Mouse (Mus musculus) liver, adult 2 months (tissue): Measurements from ENCODE around the gene Gigyf1. TPM values are rescaled to one million over a fixed set of nuclear protein-coding genes. Genes with fewer than 3 reads are reported as not detected.

Experiments used
- DNase-seq: peaks from one replicate; pipeline ENCODE4 v3.0.0-alpha.2; 2011; ENCODE audit warnings: low read depth, low spot score; ENCODE audit errors: extremely low read depth
- H3K27ac ChIP-seq: fragments of 200-500 bp; replicated peaks from 2 replicates; pipeline ENCODE4 v1.5.1; 2012; ENCODE audit warnings: low read depth, mild to moderate bottlenecking, control low read depth, inconsistent platforms, low read length; ENCODE audit not compliant: insufficient read depth
- H3K27me3 ChIP-seq: fragments of 200-500 bp; 2 replicates; pipeline ENCODE4 v1.6.1; 2012; ENCODE audit warnings: mild to moderate bottlenecking, moderate library complexity, low read length, inconsistent platforms; ENCODE audit not compliant: control insufficient read depth, insufficient read depth
- H3K36me3 ChIP-seq: fragments of 200-500 bp; 2 replicates; pipeline ENCODE4 v1.6.1; 2012; ENCODE audit warnings: low read length, inconsistent platforms; ENCODE audit not compliant: control insufficient read depth, insufficient read depth
- H3K4me1 ChIP-seq: fragments of 200-500 bp; 2 replicates; pipeline ENCODE4 v1.6.1; 2011; ENCODE audit warnings: low read length; ENCODE audit not compliant: control insufficient read depth, insufficient read depth
- H3K4me3 ChIP-seq: fragments of 200-500 bp; 2 replicates; pipeline ENCODE4 v1.5.1; 2011; ENCODE audit warnings: low read depth, mild to moderate bottlenecking, control low read depth, low read length, moderate library complexity; ENCODE audit not compliant: insufficient read depth
- H3K79me2 ChIP-seq: fragments of 200-500 bp; 2 replicates; pipeline ENCODE4 v1.6.1; 2012; ENCODE audit warnings: inconsistent platforms, mild to moderate bottlenecking, low read length, moderate library complexity; ENCODE audit not compliant: control insufficient read depth, insufficient read depth
- H3K9ac ChIP-seq: fragments of 200-500 bp; 2 replicates; pipeline ENCODE4 v1.6.1; 2012; ENCODE audit warnings: low read depth, mild to moderate bottlenecking, control low read depth, inconsistent platforms, low read length
- CTCF ChIP-seq: fragments of 200-500 bp; IDR thresholded peaks from 2 replicates; pipeline ENCODE4 v1.5.1; 2011; ENCODE audit warnings: low read depth, low read length, control low read depth
- POLR2A ChIP-seq: fragments of 200-500 bp; IDR thresholded peaks from 2 replicates; pipeline ENCODE4 v1.6.1; 2011; ENCODE audit warnings: low read length, control low read depth; ENCODE audit not compliant: insufficient read depth; ENCODE audit errors: extremely low read depth
- WGBS: fragments of 180-500 bp; shearing (Covaris S2); methylation state at CpG from one replicate; pipeline ENCODE4 v1.1.7; 2018; 5-methylcytosine and 5-hydroxymethylcytosine counted together
- polyA plus RNA-seq: library from polyadenylated mRNA; depleted of rRNA; stranded (reverse); fragments of >200 nt; gene quantifications from 2 replicates; pipeline ENCODE4 v1.2.3, GENCODE M21; 2012
- total RNA-seq: library from RNA; depleted of rRNA; stranded (reverse); fragments of >200 nt; gene quantifications from 2 replicates; pipeline ENCODE4 v1.2.3, GENCODE M21; 2014

Gigyf1 gene
- total and polyA plus RNA-seq, 2 experiments, result 2.7 to 14.0 TPM

- H3K79me2 ChIP-seq, result no peaks in the 10 kb centered on the region
- 69% methylated on average over 6 of the region's 6 CpGs for WGBS
- no peak overlapping the region for H3K4me3 ChIP-seq
- 0 out of 2 replicates have a peak, but pooled peaks cover 2% of the 10 kb centered on the region for H3K4me1 ChIP-seq
- no peaks in the 10 kb centered on the region for H3K36me3 ChIP-seq
- no peaks in the 10 kb centered on the region for H3K27me3 ChIP-seq
- no peak overlapping the region for H3K9ac ChIP-seq
- no peak overlapping the region for H3K27ac ChIP-seq
- TF ChIP-seq CTCF (no peak), POLR2A (no peak)
- DNase-seq, result no peak
Measured at GRCm38 (mm10) chr5:137544926-137545325, 26.6 kb downstream of the Gigyf1 start.

DNA sequence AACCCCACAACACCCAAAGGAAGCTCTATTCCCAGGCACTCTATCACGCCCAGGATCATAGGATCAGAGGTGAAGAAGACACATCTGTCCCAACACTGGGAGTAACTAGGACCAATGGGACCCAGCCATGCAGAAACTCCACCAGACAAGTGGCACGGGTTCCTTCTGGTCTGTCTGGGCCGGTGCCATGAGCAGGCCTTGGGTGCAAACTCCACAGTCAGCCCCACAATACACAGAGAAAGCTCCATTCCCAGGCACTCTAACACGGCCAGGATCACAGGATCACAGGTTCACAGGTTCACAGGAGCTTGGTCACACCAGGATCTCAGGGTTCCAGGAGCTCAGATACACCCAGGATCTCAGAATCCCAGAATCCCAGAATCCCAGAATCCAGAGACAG, 27.2 kb downstream of the Gigyf1 start:
- no peaks in the 10 kb centered on the region for H3K36me3 ChIP-seq
- no peak for DNase-seq
- H3K27me3 ChIP-seq, result no peaks in the 10 kb centered on the region
- no peaks in the 10 kb centered on the region for H3K79me2 ChIP-seq
- 0 out of 2 replicates have a peak, but pooled peaks cover 2% of the 10 kb centered on the region for H3K4me1 ChIP-seq
- WGBS, result 76% methylated on average over 4 of the region's 4 CpGs
- H3K27ac ChIP-seq, result no peak overlapping the region
- no peak overlapping the region for H3K9ac ChIP-seq
- TF ChIP-seq CTCF, result no peak
- TF ChIP-seq POLR2A, result no peak
- no peak overlapping the region for H3K4me3 ChIP-seq

DNA sequence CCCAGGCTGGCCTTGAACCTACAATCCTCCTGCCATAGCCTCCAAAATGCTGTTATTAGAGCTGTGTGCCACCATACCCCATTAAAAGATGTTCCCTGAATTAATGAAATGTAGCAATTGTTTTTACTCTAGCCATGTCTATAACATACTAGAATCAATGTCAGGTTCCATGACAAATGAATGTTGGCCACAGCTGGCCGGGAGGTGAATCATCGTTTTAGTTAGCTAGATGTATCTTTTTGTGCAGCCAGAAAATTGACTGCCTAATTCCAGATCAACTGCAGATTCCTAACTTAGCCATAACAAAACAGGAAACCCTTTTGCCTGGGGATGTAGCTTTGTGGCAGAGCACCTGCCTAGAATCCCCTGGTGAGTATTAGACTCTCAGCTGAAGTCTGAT, 31.5 kb downstream of the Gigyf1 start:
- no peak for DNase-seq
- WGBS, result 93% methylated on average over 2 of the region's 2 CpGs
- Histone ChIP-seq H3K27ac (no peak overlapping the region), H3K4me1 (no peaks in the 10 kb centered on the region), H3K36me3 (no peaks in the 10 kb centered on the region), H3K27me3 (peaks cover 10% of the 10 kb centered on the region), H3K9ac (no peak overlapping the region), H3K79me2 (no peaks in the 10 kb centered on the region), H3K4me3 (no peak overlapping the region)
- no peak for TF ChIP-seq POLR2A
- TF ChIP-seq CTCF, result no peak

DNA sequence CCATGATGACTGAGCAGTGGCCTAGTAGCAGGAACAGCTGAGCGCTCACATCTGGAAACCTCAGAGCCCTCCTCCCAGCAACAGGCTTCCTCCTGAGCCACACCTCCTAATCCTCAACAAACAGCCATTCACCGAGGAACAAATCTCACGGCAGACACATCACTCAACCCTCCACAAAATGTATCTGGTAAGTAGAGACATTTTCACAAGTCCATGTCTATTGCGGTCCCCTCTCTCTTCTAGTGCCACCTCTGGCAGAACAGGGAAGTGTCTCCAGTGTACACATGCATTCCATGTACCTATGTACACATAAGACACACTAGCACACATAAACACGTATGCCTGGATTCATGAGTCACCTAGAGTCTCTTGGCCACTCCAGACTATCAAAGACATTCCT, 32.8 kb downstream of the Gigyf1 start:
- Histone ChIP-seq H3K27me3 (peaks cover 10% of the 10 kb centered on the region), H3K4me1 (no peaks in the 10 kb centered on the region), H3K36me3 (no peaks in the 10 kb centered on the region), H3K79me2 (no peaks in the 10 kb centered on the region), H3K9ac (no peak overlapping the region), H3K27ac (no peak overlapping the region), H3K4me3 (no peak overlapping the region)
- TF ChIP-seq POLR2A (no peak), CTCF (no peak)
- WGBS, result 71% methylated on average over 5 of the region's 5 CpGs
- DNase-seq, result no peak

DNA sequence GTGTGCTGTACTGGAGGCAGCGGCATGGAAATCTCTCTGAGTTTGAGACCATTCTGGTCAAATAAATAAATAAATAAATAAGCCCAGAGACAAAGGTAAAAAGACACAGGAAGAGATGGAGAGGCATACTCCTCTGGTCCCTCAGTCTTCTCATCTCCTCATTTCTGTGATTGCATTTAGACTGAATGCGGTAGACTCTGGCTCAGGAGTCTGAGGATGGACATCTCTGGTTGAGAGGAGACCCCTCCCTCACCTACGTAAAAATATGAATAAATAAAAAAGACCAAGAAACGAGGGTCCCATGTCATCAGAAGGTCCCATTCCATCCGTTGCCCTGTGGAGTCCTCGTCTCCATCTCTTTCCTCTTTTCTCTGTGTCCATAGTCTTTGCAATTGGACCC, 34.7 kb downstream of the Gigyf1 start:
- Histone ChIP-seq H3K27me3 (peaks cover 10% of the 10 kb centered on the region), H3K9ac (no peak overlapping the region), H3K27ac (no peak overlapping the region), H3K36me3 (no peaks in the 10 kb centered on the region), H3K4me1 (no peaks in the 10 kb centered on the region), H3K79me2 (no peaks in the 10 kb centered on the region), H3K4me3 (no peak overlapping the region)
- no peak for DNase-seq
- WGBS, result 32% methylated on average over 6 of the region's 6 CpGs
- TF ChIP-seq CTCF, result no peak
- no peak for TF ChIP-seq POLR2A

GRCm38 (mm10) chr5:137553411-137553837, 35.1 kb downstream of the Gigyf1 start, which contains the start of gene Actl6b:
TSS of gene Actl6b (plus strand) at chr5:137553517.
- 3% methylated on average over 37 of the region's 37 CpGs for WGBS
- H3K4me1 ChIP-seq, result no peaks in the 10 kb centered on the region
- no peak within 1 kb of the TSS for H3K9ac ChIP-seq
- H3K27ac ChIP-seq, result no peak within 1 kb of the TSS
- H3K36me3 ChIP-seq, result no peaks in the 10 kb centered on the region
- no peak within 1 kb of the TSS for H3K4me3 ChIP-seq
- no peak for DNase-seq
- H3K27me3 ChIP-seq, result peaks cover 10% of the 10 kb centered on the region
- TF ChIP-seq POLR2A, result no peak
- TF ChIP-seq CTCF, result no peak
- H3K79me2 ChIP-seq, result no peaks in the 10 kb centered on the region
